Mouse (Mus musculus): Measurements from ENCODE around the gene Acot7. TPM values are rescaled to one million over a fixed set of nuclear protein-coding genes. Genes with fewer than 3 reads are reported as not detected.
A peak's percentile ranks its signal among the peaks of the same experiment; 100 is the strongest.

The Acot7 gene
- polyA plus RNA-seq, 1 experiment: 344 TPM

DNA sequence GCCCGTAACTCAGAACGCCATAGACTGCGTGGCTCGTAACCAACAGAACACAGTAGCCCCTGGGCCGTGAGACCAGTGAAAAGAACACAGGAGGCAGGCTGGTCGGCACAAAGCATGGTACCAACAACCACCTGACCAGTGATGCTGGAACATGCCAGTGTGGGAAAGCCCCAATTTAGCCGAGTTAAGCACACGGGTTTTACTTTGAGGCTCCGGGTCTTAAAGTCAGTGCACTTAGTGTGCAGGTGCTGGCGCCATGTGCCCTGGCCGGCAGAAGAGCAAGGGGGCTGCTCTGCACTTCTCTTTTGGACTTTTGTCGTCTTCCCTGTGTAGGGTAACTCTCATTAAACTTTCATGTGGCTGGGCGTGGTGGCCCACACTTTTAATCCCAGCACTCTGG is 92.0 kb downstream of the Acot7 start:
- no peak for DNase-seq (ENCODE audit: extremely low spot score in 1 of 2, low spot score in 1 of 2)

DNA sequence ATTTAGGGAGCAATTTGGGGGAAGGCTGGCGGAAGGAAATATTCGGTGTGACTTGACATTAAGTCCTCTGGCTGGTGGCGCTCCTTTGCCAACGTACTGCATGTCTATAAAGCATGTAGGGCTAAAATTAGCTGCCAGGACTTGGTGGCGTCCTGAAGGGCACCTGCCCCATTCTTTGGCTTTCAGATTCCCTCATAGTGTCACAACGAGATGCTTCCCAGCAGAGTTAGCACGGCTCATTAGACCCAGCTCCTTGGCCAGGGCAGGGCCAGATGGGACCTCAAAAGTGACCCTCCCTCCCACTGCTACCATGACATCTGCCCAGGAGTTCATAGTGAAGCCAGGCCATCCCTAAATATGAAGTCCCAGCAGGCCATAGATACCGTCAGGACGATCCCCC is 92.7 kb downstream of the Acot7 start:
- DNase-seq (ENCODE audit: extremely low spot score in 1 of 2, low spot score in 1 of 2): no peak

DNA sequence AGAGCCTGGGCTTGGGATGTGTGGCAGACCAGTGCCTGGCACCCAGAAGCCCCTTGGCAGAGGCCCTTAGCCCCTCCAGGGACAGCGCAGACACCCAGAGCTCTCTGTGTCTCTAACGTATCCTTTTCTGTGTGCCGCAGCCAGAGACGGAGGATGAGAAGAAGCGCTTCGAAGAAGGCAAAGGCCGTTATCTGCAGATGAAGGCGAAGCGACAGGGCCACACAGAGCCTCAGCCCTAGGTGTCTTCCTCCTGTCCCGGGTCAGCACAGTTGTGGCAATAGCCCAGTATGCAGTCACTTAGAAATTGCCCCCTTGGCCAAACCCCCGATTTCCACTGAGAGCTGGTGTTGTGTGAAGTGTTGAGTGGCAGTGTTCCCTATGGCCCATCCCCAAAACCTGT is 93.4 kb downstream of the Acot7 start:
- DNase-seq (ENCODE audit: extremely low spot score in 1 of 2, low spot score in 1 of 2): no peak

DNA sequence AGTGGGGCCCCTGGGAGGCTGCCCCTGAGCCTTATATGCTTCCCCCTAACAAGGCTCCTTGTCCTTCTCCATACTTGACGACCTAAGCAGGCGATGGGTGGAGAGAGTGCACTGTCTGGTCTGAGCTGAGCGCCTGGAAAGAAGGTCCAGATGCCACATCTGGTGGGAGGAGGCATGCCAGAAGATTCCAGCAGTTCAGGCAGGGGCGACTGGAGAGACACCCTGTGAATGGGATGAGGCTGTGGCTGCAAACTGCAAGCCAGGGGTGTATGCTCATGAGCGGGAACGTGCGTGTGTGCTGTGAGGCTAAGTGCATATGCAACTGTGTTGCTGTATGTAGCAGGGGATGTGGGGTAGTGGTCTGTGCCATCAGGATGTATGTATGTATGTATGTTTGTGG is 94.1 kb downstream of the Acot7 start:
- no peak for DNase-seq (ENCODE audit: extremely low spot score in 1 of 2, low spot score in 1 of 2)

DNA sequence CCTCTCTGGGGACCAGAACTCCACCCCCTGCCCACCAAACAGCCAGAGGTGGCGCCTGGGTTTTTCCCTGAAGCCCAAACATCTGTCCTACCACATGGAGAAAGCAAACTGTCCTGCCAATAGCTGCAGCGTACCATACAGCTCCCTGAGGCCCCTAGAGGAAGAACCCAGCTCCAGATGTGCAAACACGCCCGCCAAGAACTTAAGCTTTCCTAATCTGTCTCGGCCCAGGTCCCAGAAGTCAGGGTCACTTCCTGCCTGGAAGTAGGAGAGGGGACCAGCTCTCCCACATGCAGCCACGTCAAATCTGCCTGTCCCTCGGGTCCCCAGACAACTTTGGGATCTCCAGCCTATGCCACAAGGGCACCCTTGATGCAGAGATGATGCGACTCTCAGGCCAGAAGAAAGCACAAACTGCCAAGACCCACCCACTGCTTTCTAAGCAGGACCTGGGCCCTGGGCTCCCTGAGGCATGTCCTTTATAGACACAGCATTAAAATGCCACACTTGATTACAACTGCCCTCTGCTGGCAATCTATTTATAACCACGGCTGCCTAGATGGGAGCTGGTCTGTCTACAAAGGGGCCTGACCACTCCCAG is 94.6 kb downstream of the Acot7 start:
- no peak for DNase-seq (ENCODE audit: extremely low spot score in 1 of 2, low spot score in 1 of 2)

DNA sequence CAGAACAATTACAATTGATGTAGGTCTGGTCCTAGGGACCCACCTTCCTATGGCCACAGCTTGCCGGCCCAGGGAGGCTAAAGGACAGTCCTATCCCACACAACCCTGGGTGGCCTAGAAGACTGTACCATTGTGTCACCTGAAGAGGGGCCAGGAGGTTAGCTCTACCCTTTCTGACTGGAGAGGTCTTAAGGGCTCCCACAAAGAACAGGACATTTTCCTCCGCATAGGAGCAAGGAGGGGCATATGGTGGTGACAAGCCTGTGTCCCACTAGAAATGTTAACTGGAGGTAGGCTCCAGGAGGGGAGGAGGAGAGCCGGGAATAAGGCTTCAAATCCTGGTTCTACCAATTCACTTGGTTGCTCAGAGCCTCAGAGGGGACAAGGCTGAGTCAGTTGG is 95.3 kb downstream of the Acot7 start:
- DNase-seq (ENCODE audit: extremely low spot score in 1 of 2, low spot score in 1 of 2): no peak

DNA sequence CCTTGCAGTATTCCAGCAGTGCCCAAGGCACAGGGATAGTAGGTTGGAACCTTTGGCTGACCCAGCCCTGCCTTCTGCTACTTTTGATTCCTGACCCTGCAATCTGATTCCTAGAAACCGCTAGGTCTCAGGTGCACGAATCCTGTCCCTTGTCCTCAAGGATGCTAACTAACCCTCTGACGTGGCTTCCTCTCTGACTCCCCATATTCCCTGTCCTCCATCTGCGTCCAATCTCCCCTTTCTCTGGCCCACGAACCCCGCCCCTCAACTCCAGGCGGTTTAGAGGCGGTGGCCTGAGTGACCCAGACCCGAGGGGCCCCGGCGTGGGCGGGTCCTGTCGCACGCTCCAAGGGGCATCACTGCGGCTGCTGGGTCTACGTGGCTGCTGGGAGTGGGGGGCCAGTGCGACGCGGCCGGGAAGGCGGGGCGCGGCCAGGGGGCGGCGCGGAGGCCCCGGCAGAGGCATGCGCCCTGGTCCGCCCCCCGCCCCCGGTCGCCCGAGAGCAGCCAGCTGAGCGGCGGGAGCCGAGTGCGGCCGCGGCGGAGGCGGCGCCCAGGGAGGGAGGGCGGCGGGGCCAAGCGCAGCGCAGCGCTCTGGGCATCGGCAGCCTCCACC is 95.8 kb downstream of the Acot7 start, which contains the start of gene Gpr153:
Gpr153 (plus strand) TSS at position 612 of the 616 bp plus-strand sequence.
- peak in 1 of 2 experiments; percentile 62 for DNase-seq (ENCODE audit: extremely low spot score in 1 of 2, low spot score in 1 of 2)

DNA sequence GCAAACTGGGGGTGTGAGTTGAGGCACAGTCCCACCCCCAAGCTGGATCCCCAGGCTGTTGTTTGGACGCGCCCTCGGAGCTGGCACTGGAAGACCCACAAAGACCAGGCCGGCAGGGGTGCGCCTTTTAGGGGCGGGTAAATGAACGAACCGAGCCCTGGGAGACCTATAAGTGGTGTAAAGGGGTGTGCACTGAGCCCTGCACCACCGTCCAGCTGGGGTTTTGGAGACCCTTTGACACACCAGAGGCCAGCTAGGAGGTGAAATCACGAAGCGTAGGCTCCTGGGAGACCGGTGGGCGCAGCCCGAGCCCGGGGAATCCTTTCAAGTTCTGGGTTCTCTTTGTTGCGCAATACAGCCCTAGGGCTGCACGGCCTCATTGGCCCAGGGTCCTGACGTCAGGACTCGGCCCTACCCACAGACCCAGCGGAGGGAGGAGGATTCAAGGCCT is 96.8 kb downstream of the Acot7 start:
- DNase-seq (ENCODE audit: extremely low spot score in 1 of 2, low spot score in 1 of 2): peak in 1 of 2 experiments; percentile 45

DNA sequence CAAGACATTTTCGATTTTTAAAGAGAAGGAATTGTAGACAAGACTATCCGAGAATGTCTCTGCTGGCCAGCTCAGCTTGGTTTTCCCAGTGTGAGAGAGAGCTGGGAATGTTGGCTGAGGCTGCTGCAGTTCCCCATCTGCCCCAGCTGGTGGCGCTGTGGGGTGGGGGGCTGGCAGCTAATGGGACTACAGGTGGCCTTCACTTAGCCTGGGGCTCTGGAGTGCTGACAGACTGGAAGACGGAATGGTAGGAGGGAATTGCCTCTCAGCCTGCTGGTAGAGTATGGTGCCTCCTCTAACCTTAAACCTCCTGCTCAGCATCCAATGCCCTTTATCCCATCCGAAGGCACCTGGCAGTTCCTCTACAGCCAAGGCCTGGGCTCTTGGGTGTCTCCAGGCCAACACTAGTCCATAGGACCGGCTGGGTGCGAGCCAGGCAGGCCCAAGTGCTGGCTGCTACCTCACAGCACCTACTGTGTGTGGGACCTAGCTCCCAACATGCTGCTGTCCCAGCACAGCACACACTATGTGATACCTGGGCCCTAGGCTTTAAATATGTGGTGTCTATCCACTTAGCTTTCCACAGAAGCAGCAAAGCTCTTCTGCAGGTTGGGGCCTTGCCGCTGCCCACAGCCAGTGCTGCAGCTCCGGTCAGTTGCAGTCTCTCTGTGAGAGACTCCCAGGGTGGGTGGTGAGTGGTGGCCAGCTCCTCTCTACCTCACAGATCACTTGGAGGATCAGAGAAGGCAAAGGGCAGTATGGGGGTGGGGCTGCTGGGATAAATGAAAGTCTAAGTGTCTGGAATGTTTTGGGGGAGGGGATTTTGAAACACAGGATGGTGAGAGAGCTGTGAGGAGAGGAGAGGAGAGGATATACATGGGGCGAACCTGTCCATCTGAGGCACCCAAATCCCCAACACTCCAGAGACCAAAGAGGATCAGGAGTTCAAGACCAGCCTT is 98.7 kb downstream of the Acot7 start:
- DNase-seq (ENCODE audit: extremely low spot score in 1 of 2, low spot score in 1 of 2): no peak

DNA sequence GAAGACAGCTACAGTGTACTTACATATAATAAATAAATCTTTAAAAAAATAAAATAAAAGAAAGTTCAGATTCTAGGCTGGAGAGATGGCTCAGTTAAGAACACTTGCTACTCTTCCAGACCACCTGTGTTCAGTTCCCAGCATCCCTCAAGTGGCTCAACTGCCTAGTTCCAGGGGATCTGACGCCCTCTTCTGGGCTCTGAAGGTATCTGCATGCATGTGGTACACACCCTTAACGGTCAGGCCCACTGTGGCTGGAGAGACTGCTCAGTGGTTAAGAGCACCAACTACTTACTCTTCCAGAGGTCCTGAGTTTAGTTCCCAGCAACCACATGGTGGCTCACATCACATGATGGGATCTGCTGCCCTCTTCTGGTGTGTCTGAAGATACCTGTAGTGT is 100.0 kb downstream of the Acot7 start:
- no peak for DNase-seq (ENCODE audit: extremely low spot score in 1 of 2, low spot score in 1 of 2)

DNA sequence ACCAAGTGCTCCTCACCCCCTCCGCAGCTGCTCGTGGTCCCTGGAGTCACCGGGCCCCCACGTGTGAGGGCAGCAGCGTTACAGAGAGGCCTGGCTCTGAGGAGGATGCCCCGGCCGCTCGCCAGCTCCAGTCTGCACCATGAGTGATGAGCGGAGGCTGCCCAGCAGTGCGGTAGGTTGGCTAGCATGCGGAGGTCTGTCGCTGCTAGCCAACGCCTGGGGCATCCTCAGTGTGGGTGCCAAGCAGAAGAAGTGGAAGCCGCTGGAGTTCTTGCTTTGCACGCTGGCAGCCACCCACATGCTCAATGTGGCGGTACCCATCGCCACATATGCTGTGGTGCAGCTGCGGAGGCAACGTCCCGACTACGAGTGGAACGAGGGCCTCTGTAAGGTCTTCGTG is 101.1 kb downstream of the Acot7 start:
- peak in 1 of 2 experiments; percentile 69 for DNase-seq (ENCODE audit: extremely low spot score in 1 of 2, low spot score in 1 of 2)

DNA sequence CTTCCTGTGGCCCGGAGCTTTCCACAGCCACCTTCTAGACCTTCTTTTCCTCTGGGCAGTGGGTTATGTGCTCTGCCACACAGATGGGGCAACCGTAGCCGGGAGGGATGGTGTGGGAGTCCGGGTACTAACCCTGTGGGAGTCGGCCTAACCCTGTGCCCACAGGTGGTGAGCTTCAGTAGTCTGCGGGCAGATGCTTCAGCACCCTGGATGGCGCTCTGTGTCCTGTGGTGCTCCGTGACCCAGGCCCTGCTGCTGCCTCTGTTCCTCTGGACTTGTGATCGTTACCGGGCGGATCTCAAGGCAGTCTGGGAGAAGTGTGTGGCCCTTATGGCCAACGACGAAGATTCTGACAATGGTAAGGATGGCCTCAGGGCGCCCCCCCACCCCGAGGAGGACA is 103.7 kb downstream of the Acot7 start:
- DNase-seq (ENCODE audit: extremely low spot score in 1 of 2, low spot score in 1 of 2): no peak

DNA sequence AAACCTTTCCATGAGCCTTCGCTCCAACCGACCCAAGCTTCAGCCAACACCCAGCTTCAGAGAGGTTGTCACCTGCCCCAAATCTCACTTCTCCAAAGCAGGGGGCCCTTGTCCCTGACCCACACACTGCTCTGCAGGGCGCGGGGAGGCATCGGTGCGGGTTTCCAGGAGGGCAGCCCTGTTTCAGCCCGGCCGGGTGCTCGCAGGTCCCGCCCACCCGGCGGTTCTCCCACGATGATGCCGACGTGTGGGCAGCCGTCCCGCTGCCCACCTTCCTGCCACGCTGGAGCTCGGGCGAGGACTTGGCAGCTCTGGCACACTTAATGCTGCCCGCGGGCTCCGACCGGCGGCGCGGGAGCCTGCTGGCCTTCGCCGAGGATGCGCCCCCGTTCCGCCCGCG is 104.8 kb downstream of the Acot7 start:
- no peak for DNase-seq (ENCODE audit: extremely low spot score in 1 of 2, low spot score in 1 of 2)

DNA sequence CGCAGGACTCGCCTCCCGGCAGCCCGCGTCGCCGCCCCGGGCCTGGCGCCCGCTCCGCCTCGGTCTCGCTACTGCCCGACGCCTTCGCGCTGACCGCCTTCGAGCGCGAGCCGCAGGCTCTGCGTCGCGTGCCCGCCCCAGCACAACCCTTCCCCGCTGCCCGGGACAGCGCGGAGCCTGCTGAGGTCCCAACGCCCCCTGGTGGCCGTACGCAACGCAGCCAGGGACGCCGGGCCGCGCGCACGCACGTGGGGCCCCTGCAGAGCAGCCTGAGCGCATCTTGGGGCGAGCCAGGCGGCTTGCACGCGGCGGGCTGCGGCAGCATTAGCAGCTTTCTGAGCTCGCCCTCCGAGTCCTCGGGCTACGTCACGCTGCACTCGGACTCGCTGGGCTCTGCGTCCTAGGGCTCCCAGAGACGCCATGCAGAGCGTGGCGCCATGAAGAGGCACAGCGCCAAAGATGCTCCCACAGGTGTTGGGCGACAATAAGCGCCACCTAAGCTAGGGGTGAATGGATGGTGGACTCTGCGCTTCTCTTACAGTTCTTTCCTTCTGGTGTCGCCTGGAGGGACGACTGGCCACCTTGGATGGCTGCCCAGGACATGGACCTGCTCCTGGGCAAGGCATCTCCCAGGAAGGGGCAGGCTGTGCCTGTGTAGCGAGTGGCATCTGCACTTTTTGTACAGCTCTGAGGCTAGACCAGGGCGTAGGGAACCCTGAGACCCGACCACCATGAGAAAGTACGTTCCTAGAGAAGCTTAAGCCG is 105.4 kb downstream of the Acot7 start:
- peak in 1 of 2 experiments; percentile 86 for DNase-seq (ENCODE audit: extremely low spot score in 1 of 2, low spot score in 1 of 2)

DNA sequence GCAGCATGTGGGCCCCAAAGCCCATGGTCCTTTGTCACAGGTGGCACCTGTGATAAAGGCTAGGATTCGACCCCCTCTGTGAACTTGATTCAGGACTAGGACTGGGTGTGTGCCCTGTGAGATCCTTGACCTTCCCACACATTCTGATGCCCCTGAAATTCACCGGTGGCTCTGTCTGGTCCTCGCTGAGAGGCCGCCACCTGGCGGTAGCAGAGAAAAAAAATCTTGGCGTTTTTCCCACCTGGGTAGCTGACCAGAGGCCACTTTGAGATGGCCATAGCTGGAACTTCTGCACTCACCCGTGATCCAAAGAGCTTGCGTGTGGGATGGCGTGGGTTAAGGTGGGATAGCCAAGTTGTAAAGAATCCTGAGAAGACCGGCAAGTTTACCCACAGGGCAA is 107.6 kb downstream of the Acot7 start:
- peak in 1 of 2 experiments; percentile 78 for DNase-seq (ENCODE audit: extremely low spot score in 1 of 2, low spot score in 1 of 2)

DNA sequence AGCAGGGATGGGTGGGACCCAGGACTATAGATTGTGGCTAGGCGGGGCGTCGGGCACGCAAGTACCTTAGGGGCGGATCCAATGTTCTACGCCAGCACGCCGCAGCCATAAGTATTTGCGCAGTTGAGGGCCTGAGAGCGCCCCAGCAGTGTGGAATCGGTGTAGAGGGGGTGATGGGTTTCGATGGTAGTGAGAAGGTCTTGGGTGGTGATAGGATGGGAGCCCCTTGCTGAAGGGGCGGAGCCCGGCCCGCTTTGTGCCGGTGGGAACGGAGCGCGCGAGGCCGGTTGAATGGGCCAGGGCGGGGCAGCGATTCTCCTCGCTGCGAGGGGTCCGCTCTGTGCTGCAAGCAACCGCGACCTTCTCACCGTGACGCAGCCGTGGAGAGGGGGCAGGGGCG is 108.2 kb downstream of the Acot7 start:
- DNase-seq (ENCODE audit: extremely low spot score in 1 of 2, low spot score in 1 of 2): peak in 1 of 2 experiments; percentile 54

DNA sequence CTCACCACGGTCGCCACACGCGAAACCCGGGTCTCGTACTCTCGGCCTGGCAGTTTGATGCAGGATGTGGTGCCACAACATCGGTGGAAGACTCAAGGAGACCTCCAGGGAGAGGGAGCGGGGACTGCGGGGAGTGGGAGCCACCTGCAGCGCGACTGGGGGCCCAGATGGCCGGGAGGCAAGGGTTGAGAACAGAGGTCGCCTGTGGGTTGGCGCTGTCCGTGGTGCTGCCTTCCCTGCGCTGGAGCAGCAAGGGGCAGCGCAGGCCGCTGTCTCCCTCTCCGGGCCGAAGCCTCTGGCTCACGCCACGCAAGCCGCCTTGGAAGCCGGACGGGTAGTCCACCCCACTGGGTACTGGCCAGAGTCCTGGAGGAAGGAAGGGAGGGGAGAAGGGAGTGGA is 109.0 kb downstream of the Acot7 start:
- peak in 1 of 2 experiments; percentile 45 for DNase-seq (ENCODE audit: extremely low spot score in 1 of 2, low spot score in 1 of 2)

DNA sequence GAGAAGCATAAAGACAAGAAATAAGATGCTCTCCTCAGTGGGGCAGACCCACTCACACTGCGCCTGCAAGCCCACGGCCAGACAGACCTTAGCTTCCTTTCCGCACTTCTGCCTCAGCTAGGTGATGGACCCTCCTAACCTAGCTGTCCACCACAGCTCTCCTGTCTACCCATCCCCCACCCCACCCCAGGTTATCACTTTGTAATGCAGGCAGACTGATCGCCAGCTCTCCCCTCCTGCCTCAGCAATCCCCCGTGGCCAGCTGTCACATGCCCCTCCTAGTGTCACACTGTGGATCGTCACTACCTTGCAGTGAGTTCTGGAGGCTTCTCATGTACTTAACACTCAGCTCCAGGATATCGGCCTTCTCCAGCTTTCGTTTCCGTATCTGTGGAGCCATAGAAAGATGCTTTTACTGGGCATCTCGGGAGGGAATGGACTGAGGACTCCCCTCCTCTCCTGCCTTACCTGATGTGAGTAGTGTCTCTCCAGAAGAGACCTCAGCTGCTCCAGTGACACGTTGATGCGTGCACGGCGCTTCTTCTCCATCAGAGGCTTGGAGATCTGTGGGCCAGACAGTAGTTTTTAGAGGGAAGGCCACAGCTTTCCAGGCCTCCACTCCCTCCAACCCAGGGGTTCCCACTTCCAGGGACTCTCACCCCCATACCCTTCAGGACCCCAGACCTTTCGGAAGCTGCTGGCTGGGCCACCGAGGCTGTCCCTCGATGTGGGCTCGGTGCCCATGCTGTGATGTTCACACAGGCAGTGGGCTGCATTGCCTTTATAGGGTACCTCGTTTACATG is 109.6 kb downstream of the Acot7 start:
- DNase-seq (ENCODE audit: extremely low spot score in 1 of 2, low spot score in 1 of 2): no peak

DNA sequence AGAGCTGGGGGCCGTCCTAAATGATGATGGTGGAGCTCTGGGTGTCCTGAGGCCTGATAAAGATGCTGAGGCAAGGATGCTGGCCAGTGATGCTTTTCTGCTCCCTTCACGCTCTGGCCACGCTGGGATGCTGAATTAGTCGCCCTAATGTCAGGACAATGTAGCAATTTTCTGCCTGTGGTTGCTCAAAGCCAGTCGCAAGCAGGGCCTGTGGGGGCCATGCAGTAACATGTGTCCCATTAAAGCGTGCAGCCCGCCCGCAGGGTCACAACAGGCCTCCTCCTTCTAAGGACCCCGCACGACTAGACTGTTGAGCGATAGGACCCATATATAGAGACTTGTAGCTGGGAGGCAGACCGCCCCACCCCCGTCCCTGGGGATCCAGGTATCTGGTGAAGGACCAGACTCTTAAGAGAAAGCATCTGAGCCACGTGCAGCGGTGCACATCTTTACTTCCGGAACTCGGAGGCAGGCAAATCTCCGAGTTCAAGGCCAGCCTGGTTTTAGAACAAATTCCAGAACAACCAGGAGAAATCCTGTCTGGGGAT is 110.5 kb downstream of the Acot7 start:
- no peak for DNase-seq (ENCODE audit: extremely low spot score in 1 of 2, low spot score in 1 of 2)

DNA sequence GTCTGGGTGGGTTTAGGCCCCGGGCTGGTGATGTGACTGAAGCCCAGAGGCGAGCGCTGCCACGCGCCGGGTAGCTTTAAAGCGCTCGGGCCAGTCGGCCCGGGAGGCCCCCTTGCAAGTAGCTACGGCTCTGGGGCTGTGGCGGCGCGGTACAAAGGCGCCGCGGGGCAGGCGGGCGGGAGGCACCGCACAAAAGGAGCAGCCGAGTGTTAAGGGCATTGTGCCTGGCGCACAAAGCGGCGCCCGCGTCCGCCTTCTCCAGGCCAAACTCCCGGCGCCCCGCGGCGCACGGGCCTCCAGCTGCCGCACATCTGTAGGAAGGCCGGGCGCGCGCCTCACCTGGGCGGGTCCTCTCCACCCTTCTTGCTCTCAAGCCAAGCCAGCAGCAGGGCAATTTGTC is 112.5 kb downstream of the Acot7 start:
- no peak for DNase-seq (ENCODE audit: extremely low spot score in 1 of 2, low spot score in 1 of 2)
